Mouse (Mus musculus): ENCODE measurements at regions not wholly inside any gene's neighbourhood (a gene's known extent, or its start where the extent isn't known, plus 50 kb on each side); places are given as distances from the start of the nearest gene placed in this dataset.

DNA sequence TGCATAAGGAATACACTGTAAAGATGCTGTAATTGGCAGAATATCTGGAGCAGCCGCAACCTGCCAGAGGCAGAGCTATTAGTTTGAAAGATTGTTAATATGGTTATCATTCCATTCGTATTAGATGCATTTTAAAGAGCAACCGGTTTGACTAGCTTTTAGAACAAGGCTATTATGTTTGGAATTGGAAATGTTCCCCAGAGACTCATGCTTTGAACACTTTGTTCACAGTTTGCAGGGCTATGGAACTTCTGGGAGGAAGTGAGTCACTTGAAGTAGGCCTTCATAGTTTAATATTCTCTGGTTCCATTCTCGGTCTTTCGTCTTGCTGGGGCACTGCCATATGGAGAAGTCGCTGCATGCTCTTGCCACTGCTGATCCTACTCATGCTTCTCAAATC is 443.1 kb upstream of the Sphkap start:
- no peak overlapping the region for H3K9ac ChIP-seq (replicated peaks; ENCODE audit: low read length, poor library complexity, severe bottlenecking)
- no peaks in the 10 kb centered on the region for H3K4me1 ChIP-seq (ENCODE audit: insufficient read depth, low read length)
- TF ChIP-seq CTCF (IDR thresholded peaks at IDR 0.05), result no peak
- WGBS, result 69% methylated on average over 6 of the region's 6 CpGs
- H3K36me3 ChIP-seq (ENCODE audit: insufficient read depth, low read length), result no peaks in the 10 kb centered on the region
- H3K4me3 ChIP-seq (ENCODE audit: low read depth, low read length), result no peak overlapping the region
- ATAC-seq (ENCODE audit: low FRiP score) (no peak), DNase-seq (ENCODE audit: low spot score) (no peak)
- H3K4me2 ChIP-seq (ENCODE audit: low read depth, low read length, poor library complexity, severe bottlenecking), result no peak overlapping the region
- H3K27me3 ChIP-seq (ENCODE audit: insufficient read depth, low read length), result no peaks in the 10 kb centered on the region
- H3K9me3 ChIP-seq (ENCODE audit: low read length), result no peaks in the 10 kb centered on the region
- H3K27ac ChIP-seq (ENCODE audit: low read depth, low read length), result no peak overlapping the region

DNA sequence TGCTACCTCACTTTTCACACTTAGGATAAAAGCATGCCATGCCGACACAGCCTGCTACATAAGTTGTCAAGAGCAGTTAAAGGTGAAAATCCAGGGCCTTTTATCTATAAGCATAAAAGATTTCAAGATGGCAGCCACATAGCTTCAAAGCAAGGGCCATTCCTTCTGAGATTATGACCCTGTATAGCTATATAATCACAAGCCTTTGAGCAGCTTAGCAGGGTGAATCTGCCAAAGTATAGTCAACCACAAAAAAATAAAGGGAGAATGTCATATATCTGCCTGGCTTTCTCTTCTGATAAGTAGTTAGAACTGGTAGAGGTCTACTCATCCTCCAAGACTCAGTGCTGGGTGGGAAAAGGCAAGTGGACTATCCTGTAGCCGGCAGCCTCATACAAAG is 440.4 kb upstream of the Sphkap start:
- ATAC-seq (ENCODE audit: low FRiP score) (no peak), DNase-seq (ENCODE audit: low spot score) (no peak)
- Histone ChIP-seq H3K4me1 (ENCODE audit: insufficient read depth, low read length) (no peaks in the 10 kb centered on the region), H3K9ac (replicated peaks; ENCODE audit: low read length, poor library complexity, severe bottlenecking) (no peak overlapping the region), H3K27ac (ENCODE audit: low read depth, low read length) (no peak overlapping the region), H3K4me3 (ENCODE audit: low read depth, low read length) (no peak overlapping the region), H3K9me3 (ENCODE audit: low read length) (no peaks in the 10 kb centered on the region), H3K36me3 (ENCODE audit: insufficient read depth, low read length) (no peaks in the 10 kb centered on the region), H3K4me2 (ENCODE audit: low read depth, low read length, poor library complexity, severe bottlenecking) (no peak overlapping the region), H3K27me3 (ENCODE audit: insufficient read depth, low read length) (no peaks in the 10 kb centered on the region)
- WGBS, result 76% methylated on average over 2 of the region's 2 CpGs
- no peak for TF ChIP-seq CTCF (IDR thresholded peaks at IDR 0.05)

- TF ChIP-seq CTCF (IDR thresholded peaks at IDR 0.05), result no peak
- no peak overlapping the region for H3K27ac ChIP-seq (ENCODE audit: low read depth, low read length)
- 60% methylated on average over 5 of the region's 5 CpGs for WGBS
- H3K9me3 ChIP-seq (ENCODE audit: low read length), result no peaks in the 10 kb centered on the region
- no peak for DNase-seq (ENCODE audit: low spot score)
- no peaks in the 10 kb centered on the region for H3K27me3 ChIP-seq (ENCODE audit: insufficient read depth, low read length)
- no peaks in the 10 kb centered on the region for H3K4me1 ChIP-seq (ENCODE audit: insufficient read depth, low read length)
- no peak for ATAC-seq (ENCODE audit: low FRiP score)
- H3K9ac ChIP-seq (replicated peaks; ENCODE audit: low read length, poor library complexity, severe bottlenecking), result no peak overlapping the region
- no peak overlapping the region for H3K4me2 ChIP-seq (ENCODE audit: low read depth, low read length, poor library complexity, severe bottlenecking)
- H3K36me3 ChIP-seq (ENCODE audit: insufficient read depth, low read length), result no peaks in the 10 kb centered on the region
- no peak overlapping the region for H3K4me3 ChIP-seq (ENCODE audit: low read depth, low read length)
Measured at GRCm38 (mm10) chr1:83847992-83848391, 440.0 kb upstream of the Sphkap start.

DNA sequence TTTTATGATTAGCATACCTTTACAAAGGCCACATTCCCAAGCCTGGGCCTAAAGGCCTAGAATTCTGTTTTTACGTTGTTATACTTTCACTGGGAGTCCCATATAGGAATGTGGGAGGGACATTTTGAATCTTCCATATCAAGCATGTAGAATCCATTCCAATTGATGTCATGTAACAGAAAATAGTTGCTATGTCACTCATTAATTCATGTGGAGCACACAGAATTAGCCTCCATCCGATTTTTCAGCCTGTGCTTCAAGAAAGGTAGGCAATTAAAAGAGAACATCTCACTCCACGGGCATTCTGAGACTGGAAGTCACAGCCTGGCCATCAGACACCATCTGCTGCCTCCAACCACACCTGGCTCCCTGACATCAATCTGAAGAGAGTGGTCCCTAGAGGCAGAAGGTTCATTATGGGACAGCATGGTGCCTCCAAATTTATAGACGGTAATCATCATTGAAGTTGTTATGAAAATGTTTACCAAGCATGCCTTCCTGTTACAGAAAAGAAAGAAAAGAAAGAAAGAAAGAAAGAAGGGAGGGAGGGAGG is 436.9 kb upstream of the Sphkap start:
- H3K36me3 ChIP-seq (ENCODE audit: insufficient read depth, low read length), result no peaks in the 10 kb centered on the region
- no peak overlapping the region for H3K4me3 ChIP-seq (ENCODE audit: low read depth, low read length)
- H3K4me2 ChIP-seq (ENCODE audit: low read depth, low read length, poor library complexity, severe bottlenecking), result no peak overlapping the region
- H3K9ac ChIP-seq (replicated peaks; ENCODE audit: low read length, poor library complexity, severe bottlenecking), result no peak overlapping the region
- no peaks in the 10 kb centered on the region for H3K4me1 ChIP-seq (ENCODE audit: insufficient read depth, low read length)
- H3K9me3 ChIP-seq (ENCODE audit: low read length), result no peaks in the 10 kb centered on the region
- no peak for ATAC-seq (ENCODE audit: low FRiP score)
- DNase-seq (ENCODE audit: low spot score), result peak; percentile 71
- H3K27me3 ChIP-seq (ENCODE audit: insufficient read depth, low read length), result no peaks in the 10 kb centered on the region
- no peak overlapping the region for H3K27ac ChIP-seq (ENCODE audit: low read depth, low read length)
- WGBS, result 58% methylated on average over 4 of the region's 4 CpGs
- TF ChIP-seq CTCF (IDR thresholded peaks at IDR 0.05), result no peak

DNA sequence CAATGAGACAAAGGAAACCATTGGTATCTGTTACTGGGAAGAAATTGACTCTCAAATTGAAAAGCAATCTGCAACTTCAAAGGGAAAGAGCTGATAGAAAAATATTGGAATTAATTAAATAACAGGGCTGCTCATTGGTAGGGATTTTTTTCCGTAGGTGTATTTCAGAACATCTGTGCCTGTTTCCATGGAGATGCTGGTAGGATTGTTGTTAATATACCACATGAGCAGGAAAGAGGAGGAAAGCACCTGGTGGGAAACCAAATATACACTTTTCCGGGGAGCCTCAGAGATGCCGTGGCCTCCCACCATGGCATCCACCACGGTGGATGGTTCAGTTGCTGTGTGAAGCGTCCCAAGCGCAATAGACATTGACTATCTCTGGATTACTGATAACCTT is 428.0 kb upstream of the Sphkap start:
- no peak overlapping the region for H3K9ac ChIP-seq (replicated peaks; ENCODE audit: low read length, poor library complexity, severe bottlenecking)
- 74% methylated on average over 6 of the region's 6 CpGs for WGBS
- H3K9me3 ChIP-seq (ENCODE audit: low read length), result no peaks in the 10 kb centered on the region
- H3K4me3 ChIP-seq (ENCODE audit: low read depth, low read length), result no peak overlapping the region
- no peaks in the 10 kb centered on the region for H3K4me1 ChIP-seq (ENCODE audit: insufficient read depth, low read length)
- TF ChIP-seq CTCF (IDR thresholded peaks at IDR 0.05), result no peak
- ATAC-seq (ENCODE audit: low FRiP score) (peak; percentile 54; the same call in 1 of the 2 replicates), DNase-seq (ENCODE audit: low spot score) (no peak)
- H3K4me2 ChIP-seq (ENCODE audit: low read depth, low read length, poor library complexity, severe bottlenecking), result no peak overlapping the region
- no peaks in the 10 kb centered on the region for H3K27me3 ChIP-seq (ENCODE audit: insufficient read depth, low read length)
- H3K36me3 ChIP-seq (ENCODE audit: insufficient read depth, low read length), result no peaks in the 10 kb centered on the region
- H3K27ac ChIP-seq (ENCODE audit: low read depth, low read length), result no peak overlapping the region

GRCm38 (mm10) chr1:83832946-83833345 is 424.9 kb upstream of the Sphkap start:
- DNase-seq (ENCODE audit: low spot score), result no peak
- Histone ChIP-seq H3K9ac (replicated peaks; ENCODE audit: low read length, poor library complexity, severe bottlenecking) (no peak overlapping the region), H3K27ac (ENCODE audit: low read depth, low read length) (no peak overlapping the region), H3K27me3 (ENCODE audit: insufficient read depth, low read length) (no peaks in the 10 kb centered on the region), H3K4me1 (ENCODE audit: insufficient read depth, low read length) (no peaks in the 10 kb centered on the region), H3K36me3 (ENCODE audit: insufficient read depth, low read length) (no peaks in the 10 kb centered on the region), H3K4me3 (ENCODE audit: low read depth, low read length) (no peak overlapping the region), H3K4me2 (ENCODE audit: low read depth, low read length, poor library complexity, severe bottlenecking) (no peak overlapping the region), H3K9me3 (ENCODE audit: low read length) (no peaks in the 10 kb centered on the region)
- TF ChIP-seq CTCF (IDR thresholded peaks at IDR 0.05), result no peak
- 92% methylated on average over 3 of the region's 3 CpGs for WGBS
- ATAC-seq (ENCODE audit: low FRiP score), result no peak
